Mouse (Mus musculus): ENCODE measurements around the gene Timm22. TPM values are rescaled to one million over a fixed set of nuclear protein-coding genes. Genes with fewer than 3 reads are reported as not detected.

Timm22 gene
- polyA plus RNA-seq, 1 experiment from 2014 or later: 119 TPM

DNA sequence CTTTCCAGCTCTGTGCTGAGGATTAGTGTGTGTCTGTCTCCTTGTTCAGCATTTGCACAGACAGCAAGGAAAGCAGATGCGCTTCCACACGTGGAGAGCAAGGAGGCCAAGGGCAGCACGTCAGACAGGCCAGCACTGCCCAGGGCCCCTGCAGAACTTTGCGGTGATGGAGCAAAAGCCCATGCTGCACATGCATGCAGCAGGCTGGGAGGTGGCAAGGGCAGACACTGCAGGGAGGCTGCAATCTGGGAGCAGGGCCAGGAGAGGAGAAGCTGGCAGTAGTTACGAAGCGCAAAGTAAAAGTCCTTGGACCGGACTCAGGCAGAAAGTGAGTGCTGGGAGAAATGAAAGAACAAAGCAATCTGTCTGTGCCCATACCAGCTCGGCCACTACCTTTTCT, 11.7 kb downstream of the Timm22 start:
- Histone ChIP-seq H3K36me3 (peaks cover 97% of the 10 kb centered on the region), H3K4me3 (no peak overlapping the region), H3K9ac (0 out of 2 replicates have a peak overlapping the region, but pooled peaks have one; percentile 43), H3K4me1 (replicated peaks) (no peaks in the 10 kb centered on the region; the same call in 1 of the 2 replicates), H3K9me3 (no peaks in the 10 kb centered on the region), H3K27ac (peak overlapping the region; percentile 23; the same call in 1 of the 2 replicates), H3K27me3 (no peaks in the 10 kb centered on the region), H3K4me2 (no peak overlapping the region)
- WGBS: 77% methylated on average over 8 of the region's 8 CpGs
- ATAC-seq (ENCODE audit: low FRiP score): no peak

DNA sequence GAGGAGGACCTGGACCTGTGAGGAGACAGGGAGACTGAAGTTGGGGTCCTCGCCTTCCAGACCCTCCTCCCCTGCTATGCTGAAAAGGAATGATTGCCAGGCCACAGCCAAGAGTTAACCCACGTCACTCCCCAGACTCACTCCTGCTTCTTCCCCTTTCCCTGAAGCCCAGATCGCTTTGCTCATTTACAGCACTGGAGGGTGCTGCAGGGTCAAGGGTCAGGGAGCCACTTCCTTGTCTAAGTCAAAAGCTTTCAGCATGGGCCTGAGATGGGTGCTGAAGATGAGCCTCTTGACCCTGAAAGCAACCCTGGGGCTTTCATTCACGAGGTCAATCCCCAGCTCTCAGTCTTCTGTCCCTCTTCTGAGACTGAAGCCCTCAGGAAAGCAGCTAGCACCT, 12.4 kb downstream of the Timm22 start:
- H3K36me3 ChIP-seq: peaks cover 99% of the 10 kb centered on the region
- H3K27ac ChIP-seq: 0 out of 2 replicates have a peak overlapping the region, but pooled peaks have one; percentile 23
- H3K4me2 ChIP-seq: no peak overlapping the region
- whole genome bisulfite sequencing: 68% methylated on average over 4 of the region's 4 CpGs
- H3K4me3 ChIP-seq: no peak overlapping the region
- H3K9me3 ChIP-seq: no peaks in the 10 kb centered on the region
- H3K27me3 ChIP-seq: no peaks in the 10 kb centered on the region
- H3K9ac ChIP-seq: no peak overlapping the region
- H3K4me1 ChIP-seq (replicated peaks): no peaks in the 10 kb centered on the region; the same call in 1 of the 2 replicates
- no peak for ATAC-seq (ENCODE audit: low FRiP score)

DNA sequence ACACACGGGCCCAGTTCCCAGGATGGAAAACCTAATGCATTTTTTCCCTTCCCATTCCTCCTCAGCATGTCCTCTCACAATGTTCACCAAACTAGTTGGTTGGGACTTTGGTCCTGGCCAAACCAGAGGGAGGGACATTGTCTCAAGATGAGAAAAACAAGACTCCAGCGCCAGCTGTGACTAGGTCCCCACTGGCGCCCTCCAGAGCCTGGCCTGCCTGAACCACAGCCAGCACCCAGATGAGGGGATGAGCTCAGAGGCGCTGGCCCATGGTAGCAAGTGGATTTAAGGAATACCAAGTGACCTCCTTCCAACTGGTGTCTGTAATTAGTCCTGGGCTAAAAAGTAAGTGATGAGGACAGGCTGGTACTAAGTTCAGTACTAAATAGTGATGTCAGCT, 14.1 kb downstream of the Timm22 start:
- no peak for ATAC-seq (ENCODE audit: low FRiP score)
- Histone ChIP-seq H3K4me2 (no peak overlapping the region), H3K27me3 (no peaks in the 10 kb centered on the region), H3K9ac (no peak overlapping the region), H3K27ac (no peak overlapping the region), H3K4me3 (no peak overlapping the region), H3K4me1 (replicated peaks) (no peaks in the 10 kb centered on the region; the same call in 1 of the 2 replicates), H3K9me3 (no peaks in the 10 kb centered on the region), H3K36me3 (peaks cover 99% of the 10 kb centered on the region)
- WGBS: 75% methylated on average over 4 of the region's 4 CpGs

DNA sequence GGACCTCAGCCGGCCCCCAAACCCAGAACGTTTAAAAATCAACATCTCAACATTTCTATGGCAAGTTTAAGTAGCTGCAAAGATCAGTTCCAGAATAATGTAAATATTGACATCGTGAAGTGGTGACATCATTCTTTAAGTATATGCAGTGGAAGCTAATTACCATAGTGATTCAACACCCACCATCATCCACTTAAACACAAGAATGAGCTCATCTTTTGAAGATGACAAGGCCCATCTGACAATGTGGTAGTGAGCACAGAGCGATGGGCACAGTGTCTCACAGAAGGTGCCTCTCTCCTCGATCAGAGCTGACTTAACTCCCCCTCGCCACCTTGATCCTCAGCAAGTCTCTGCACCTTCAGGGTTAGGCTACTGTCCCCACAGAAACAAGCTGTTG, 19.0 kb downstream of the Timm22 start:
- Histone ChIP-seq H3K9ac (no peak overlapping the region), H3K9me3 (no peaks in the 10 kb centered on the region), H3K4me2 (no peak overlapping the region), H3K36me3 (peaks cover 77% of the 10 kb centered on the region), H3K27ac (no peak overlapping the region), H3K27me3 (no peaks in the 10 kb centered on the region), H3K4me3 (no peak overlapping the region), H3K4me1 (replicated peaks) (peaks cover 23% of the 10 kb centered on the region)
- no peak for ATAC-seq (ENCODE audit: low FRiP score)
- 91% methylated on average over 6 of the region's 6 CpGs for WGBS

DNA sequence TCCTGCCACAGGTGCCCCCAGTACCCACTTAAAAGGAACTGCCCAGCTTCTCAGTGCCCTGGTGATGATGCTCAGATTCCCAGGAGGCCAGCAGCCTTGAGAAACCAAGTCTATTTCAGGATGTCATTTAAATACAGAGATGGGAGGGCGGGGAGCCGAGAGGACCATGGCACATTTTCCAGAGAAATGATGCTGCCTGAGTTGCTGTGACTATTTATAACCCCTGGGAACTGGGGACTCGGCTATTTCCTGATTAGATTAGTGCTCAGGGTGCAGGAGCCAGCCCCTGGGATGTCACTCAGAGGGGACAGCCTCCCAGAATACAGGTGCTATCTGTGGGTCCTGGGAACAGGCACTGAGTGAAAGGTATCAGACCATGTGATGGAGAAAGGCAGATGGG, 21.0 kb downstream of the Timm22 start:
- Histone ChIP-seq H3K36me3 (peaks cover 74% of the 10 kb centered on the region), H3K9ac (no peak overlapping the region), H3K4me3 (no peak overlapping the region), H3K27ac (0 out of 2 replicates have a peak overlapping the region, but pooled peaks have one; percentile 15), H3K9me3 (no peaks in the 10 kb centered on the region), H3K27me3 (no peaks in the 10 kb centered on the region), H3K4me2 (no peak overlapping the region), H3K4me1 (replicated peaks) (peaks cover 23% of the 10 kb centered on the region)
- 67% methylated on average over 3 of the region's 3 CpGs for WGBS
- no peak for ATAC-seq (ENCODE audit: low FRiP score)

DNA sequence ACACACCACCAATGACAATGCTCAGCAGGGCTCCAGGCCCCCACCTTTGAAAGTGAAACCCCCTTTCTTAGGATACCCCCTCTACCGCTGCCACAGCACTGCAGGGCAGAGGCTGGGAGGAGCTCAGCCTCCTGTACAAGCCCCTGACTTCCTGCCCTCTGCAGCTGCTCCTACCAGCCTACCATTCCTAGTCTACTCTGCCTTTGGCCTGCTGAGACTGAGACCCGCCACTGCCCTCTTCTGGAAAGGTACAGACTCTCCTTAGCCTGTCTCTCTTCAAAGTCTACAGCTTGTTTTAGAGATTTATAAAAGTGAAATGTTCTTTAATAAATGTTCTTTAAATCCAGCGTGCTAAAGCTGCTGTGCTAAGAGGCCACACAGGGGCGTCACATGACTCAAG, 22.3 kb downstream of the Timm22 start:
- no peak for ATAC-seq (ENCODE audit: low FRiP score)
- Histone ChIP-seq H3K9me3 (no peaks in the 10 kb centered on the region), H3K4me3 (no peak overlapping the region), H3K27ac (peak overlapping the region; percentile 48; the same call in 1 of the 2 replicates), H3K9ac (no peak overlapping the region; the same call in 1 of the 2 replicates), H3K4me2 (no peak overlapping the region), H3K27me3 (no peaks in the 10 kb centered on the region), H3K4me1 (replicated peaks) (peaks cover 23% of the 10 kb centered on the region), H3K36me3 (peaks cover 74% of the 10 kb centered on the region)
- WGBS: 68% methylated on average over 4 of the region's 4 CpGs

DNA sequence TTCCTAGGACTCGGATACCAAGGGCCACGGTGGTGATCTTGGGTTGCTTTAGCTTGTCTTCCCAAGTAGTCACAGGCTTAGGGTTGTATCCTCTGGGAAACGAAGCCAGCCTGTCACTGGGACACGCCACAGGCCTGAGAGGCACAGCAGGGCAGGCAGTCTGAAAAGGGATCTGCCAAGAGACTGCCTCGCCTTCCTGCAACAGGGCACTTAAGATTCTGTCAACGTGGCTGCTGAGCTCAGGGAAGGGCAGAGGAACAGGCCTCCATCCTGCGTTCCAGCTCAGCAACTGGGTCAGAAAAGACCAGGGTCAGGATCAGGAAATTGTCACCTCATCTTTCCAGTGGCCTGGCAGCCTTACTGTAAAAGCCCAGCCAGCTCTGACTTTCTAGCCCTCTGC, 22.8 kb downstream of the Timm22 start:
- H3K9me3 ChIP-seq: no peaks in the 10 kb centered on the region
- H3K36me3 ChIP-seq: peaks cover 71% of the 10 kb centered on the region
- WGBS: 59% methylated on average over 7 of the region's 7 CpGs
- H3K27ac ChIP-seq: peak overlapping the region; percentile 60
- H3K9ac ChIP-seq: peak overlapping the region; percentile 24; the same call in 1 of the 2 replicates
- no peak overlapping the region for H3K4me2 ChIP-seq
- H3K4me3 ChIP-seq: no peak overlapping the region
- H3K4me1 ChIP-seq (replicated peaks): peaks cover 23% of the 10 kb centered on the region
- no peaks in the 10 kb centered on the region for H3K27me3 ChIP-seq
- ATAC-seq (ENCODE audit: low FRiP score): no peak

DNA sequence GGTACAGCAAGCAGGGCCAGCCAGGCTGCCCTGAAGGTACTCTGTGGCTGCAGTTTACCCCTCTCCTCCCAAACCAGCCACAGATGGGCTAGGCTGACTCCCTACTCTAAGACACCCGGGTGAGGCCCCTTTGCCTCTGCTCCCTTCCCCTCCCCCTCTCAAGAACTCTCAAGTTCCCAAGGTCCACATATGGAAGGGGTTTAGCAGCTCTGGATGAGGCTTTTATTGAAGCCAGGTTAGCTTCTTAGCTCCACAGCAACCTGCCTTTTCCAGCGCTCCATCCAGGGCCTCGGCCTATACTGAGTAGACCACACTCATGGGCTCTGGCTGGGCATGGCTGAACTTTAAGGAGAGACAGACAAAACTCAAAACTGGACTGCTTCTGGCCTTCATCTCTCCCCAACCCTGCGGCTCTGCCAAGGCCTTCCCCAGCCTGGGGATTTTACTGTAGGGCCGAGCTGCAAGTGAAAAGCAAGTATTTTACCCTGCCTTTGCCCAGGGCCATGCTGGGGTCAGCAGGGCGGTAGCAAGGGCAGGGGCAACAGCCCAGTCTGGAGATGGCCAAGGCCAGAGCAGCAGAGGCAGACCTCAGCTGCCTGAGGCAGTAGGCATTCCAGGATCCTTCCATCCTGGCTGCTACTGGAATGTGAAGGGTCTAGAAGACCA, 23.3 kb downstream of the Timm22 start:
- Histone ChIP-seq H3K9ac (peak overlapping the region; percentile 24), H3K36me3 (peaks cover 65% of the 10 kb centered on the region), H3K4me3 (no peak overlapping the region), H3K27ac (peak overlapping the region; percentile 60), H3K27me3 (no peaks in the 10 kb centered on the region), H3K9me3 (no peaks in the 10 kb centered on the region), H3K4me2 (no peak overlapping the region), H3K4me1 (replicated peaks) (peaks cover 26% of the 10 kb centered on the region)
- WGBS: 78% methylated on average over 6 of the region's 6 CpGs
- no peak for ATAC-seq (ENCODE audit: low FRiP score)

DNA sequence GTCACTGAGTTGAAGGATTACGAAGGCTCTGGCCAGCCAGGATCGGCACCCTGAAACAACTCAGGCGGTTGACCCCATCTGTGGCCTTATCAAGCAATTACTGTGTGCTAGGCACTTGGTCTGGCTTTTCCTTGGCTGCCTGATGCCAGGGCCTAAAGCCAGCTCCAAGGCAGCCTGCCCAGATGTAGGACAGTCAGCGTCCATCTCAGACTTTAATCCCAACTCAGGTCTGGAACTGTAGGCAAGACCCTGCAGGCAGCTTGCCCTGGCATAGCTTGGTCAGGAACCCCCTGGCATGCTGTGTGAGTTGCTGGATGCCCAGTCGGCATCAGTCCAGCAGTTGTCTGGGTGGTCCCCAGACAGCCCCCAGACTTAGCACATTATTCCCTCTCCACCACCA, 29.3 kb downstream of the Timm22 start:
- Histone ChIP-seq H3K4me1 (replicated peaks) (peaks cover 57% of the 10 kb centered on the region), H3K36me3 (peaks cover 63% of the 10 kb centered on the region), H3K27ac (no peak overlapping the region), H3K4me2 (peak overlapping the region; percentile 48), H3K9ac (peak overlapping the region; percentile 67; the same call in 1 of the 2 replicates), H3K4me3 (no peak overlapping the region), H3K27me3 (0 out of 2 replicates have a peak, but pooled peaks cover 3% of the 10 kb centered on the region), H3K9me3 (no peaks in the 10 kb centered on the region)
- no peak for ATAC-seq (ENCODE audit: low FRiP score)
- WGBS: 83% methylated on average over 5 of the region's 5 CpGs

DNA sequence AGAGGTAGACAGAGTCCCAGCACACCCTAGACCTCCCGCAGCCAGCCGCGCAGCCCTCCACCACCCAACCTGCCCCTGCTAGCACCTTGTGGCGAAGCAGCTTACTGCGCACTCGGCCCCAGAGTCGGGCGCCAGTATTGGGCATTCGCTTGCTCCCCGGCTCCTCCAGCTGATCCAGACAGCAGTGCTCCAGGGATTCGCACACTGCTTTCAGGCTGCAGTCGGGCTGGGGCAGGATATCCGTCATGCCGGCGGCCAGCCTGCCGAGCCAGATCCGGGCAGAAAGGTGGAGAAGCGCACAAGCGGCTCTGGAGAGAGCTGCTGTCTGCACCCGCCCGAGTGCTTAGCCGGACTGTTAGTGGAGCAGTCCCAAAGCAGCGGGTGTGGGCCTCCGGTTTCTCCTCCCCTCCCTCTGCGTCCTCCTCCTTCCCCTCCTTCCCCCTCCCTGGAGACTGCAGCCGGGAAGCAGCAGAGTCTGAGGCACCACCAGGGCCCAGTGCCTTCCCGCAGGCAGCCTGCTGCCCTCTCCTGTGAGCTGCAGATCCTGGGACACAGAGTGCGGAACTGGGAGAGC, 30.2 kb downstream of the Timm22 start:
- H3K36me3 ChIP-seq: peaks cover 60% of the 10 kb centered on the region

DNA sequence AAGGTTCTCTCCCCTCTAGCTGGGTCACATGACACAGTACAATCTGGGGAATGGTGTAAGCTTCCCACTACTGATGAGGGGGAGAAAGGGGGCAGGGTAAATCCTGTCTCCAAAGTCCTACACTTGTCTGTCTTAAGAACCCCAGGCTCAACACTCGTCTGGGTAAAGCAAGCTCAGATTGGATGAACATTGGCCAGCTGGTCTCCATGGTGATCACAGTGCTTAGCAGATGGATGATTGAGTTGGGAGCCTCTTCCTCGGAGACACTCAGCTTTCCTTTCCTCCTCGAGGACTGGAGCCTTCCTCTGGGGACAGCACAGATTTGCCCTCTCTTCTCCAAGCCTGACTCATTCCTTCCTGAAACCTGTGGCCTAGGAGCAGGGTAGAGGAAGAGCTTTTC, 32.9 kb downstream of the Timm22 start:
- H3K4me2 ChIP-seq: no peak overlapping the region
- no peak for ATAC-seq (ENCODE audit: low FRiP score)
- H3K36me3 ChIP-seq: peaks cover 63% of the 10 kb centered on the region
- no peak overlapping the region for H3K4me3 ChIP-seq
- H3K27me3 ChIP-seq: 0 out of 2 replicates have a peak, but pooled peaks cover 3% of the 10 kb centered on the region
- no peaks in the 10 kb centered on the region for H3K9me3 ChIP-seq
- 8% methylated on average over 3 of the region's 3 CpGs for whole genome bisulfite sequencing
- peaks cover 72% of the 10 kb centered on the region for H3K4me1 ChIP-seq (replicated peaks)
- H3K9ac ChIP-seq: no peak overlapping the region
- H3K27ac ChIP-seq: peak overlapping the region; percentile 26; the same call in 1 of the 2 replicates

More for the DNA sequence above, 30.2 kb downstream of the Timm22 start:
- peak overlapping the region; percentile 67 for H3K9ac ChIP-seq
- H3K27ac ChIP-seq: peak overlapping the region; percentile 75
- H3K27me3 ChIP-seq: 0 out of 2 replicates have a peak, but pooled peaks cover 3% of the 10 kb centered on the region
- 3% methylated on average over 28 of the region's 28 CpGs for WGBS
- H3K4me2 ChIP-seq: peak overlapping the region; percentile 48
- ATAC-seq (ENCODE audit: low FRiP score): peak; percentile 58; the same call in 1 of the 2 replicates
- no peaks in the 10 kb centered on the region for H3K9me3 ChIP-seq
- peaks cover 65% of the 10 kb centered on the region for H3K4me1 ChIP-seq (replicated peaks)
- peak overlapping the region; percentile 25 for H3K4me3 ChIP-seq

DNA sequence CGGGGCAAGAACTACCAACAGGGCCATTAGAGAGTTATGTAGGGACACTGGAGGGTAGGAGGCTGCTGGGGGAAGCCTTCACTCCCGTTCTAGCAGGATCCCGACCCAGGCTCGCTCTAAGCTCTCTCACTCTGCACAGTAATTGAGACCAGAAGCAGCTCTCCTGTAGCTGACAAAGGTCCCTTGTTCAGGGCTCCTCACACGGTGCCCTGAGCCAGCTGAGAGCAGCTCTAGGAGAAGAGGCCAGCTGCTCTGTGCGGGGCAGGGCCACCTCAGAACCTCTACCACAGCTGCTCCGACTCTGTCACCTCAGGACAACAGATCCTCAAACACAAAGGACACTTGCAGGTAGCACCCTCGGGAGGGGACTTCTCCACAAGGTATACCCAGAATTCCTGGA, 38.7 kb downstream of the Timm22 start:
- H3K9me3 ChIP-seq: no peaks in the 10 kb centered on the region
- 53% methylated on average over 8 of the region's 8 CpGs for WGBS

More for the DNA sequence above, 38.7 kb downstream of the Timm22 start:
- no peak overlapping the region for H3K4me2 ChIP-seq
- no peak for ATAC-seq (ENCODE audit: low FRiP score)
- H3K27me3 ChIP-seq: no peaks in the 10 kb centered on the region
- 0 out of 2 replicates have a peak overlapping the region, but pooled peaks have one; percentile 44 for H3K27ac ChIP-seq
- no peak overlapping the region for H3K9ac ChIP-seq
- peaks cover 68% of the 10 kb centered on the region for H3K36me3 ChIP-seq
- peaks cover 72% of the 10 kb centered on the region for H3K4me1 ChIP-seq (replicated peaks)
- no peak overlapping the region for H3K4me3 ChIP-seq
